Mouse (Mus musculus) heart, embryonic 12.5 days (tissue): ENCODE measurements around the gene Prr36. TPM values are rescaled to one million over a fixed set of nuclear protein-coding genes. Genes with fewer than 3 reads are reported as not detected.
A peak's percentile ranks its signal among the peaks of the same experiment; 100 is the strongest.

Source experiments
- ATAC-seq: fragments of 200-750 bp; cut with Nextera tagmentation; 2 replicates; pipeline ENCODE4 v1.8.0; 2017; ENCODE audit warnings: moderate TSS enrichment, moderate library complexity; ENCODE audit not compliant: insufficient number of reproducible peaks, low FRiP score
- H3K27ac ChIP-seq: fragments of 300-500 bp; sonication (generic); 2 replicates; pipeline ENCODE4 v1.5.1; 2016; ENCODE audit warnings: mild to moderate bottlenecking, moderate library complexity; ENCODE audit not compliant: poor library complexity, severe bottlenecking
- H3K27me3 ChIP-seq: fragments of 300-500 bp; sonication (generic); replicated peaks from 2 replicates; pipeline ENCODE4 v1.6.1; 2016; ENCODE audit warnings: mild to moderate bottlenecking, moderate library complexity
- H3K36me3 ChIP-seq: fragments of 300-500 bp; sonication (generic); 2 replicates; pipeline ENCODE4 v1.6.1; 2016; ENCODE audit warnings: mild to moderate bottlenecking, moderate library complexity
- H3K4me1 ChIP-seq: fragments of 300-500 bp; sonication (generic); replicated peaks from 2 replicates; pipeline ENCODE4 v1.6.1; 2016; ENCODE audit warnings: mild to moderate bottlenecking
- H3K4me2 ChIP-seq: fragments of 300-500 bp; sonication (generic); 2 replicates; pipeline ENCODE4 v1.6.1; 2016; ENCODE audit warnings: mild to moderate bottlenecking, moderate library complexity
- H3K4me3 ChIP-seq: fragments of 300-500 bp; sonication (generic); 2 replicates; pipeline ENCODE4 v1.5.1; 2016; ENCODE audit warnings: mild to moderate bottlenecking
- H3K9ac ChIP-seq: fragments of 300-500 bp; sonication (generic); 2 replicates; pipeline ENCODE4 v1.6.1; 2016; ENCODE audit warnings: mild to moderate bottlenecking, moderate library complexity
- H3K9me3 ChIP-seq: fragments of 300-500 bp; sonication (generic); replicated peaks from 2 replicates; pipeline ENCODE4 v1.6.1; 2016; ENCODE audit warnings: mild to moderate bottlenecking, moderate library complexity
- WGBS: fragments of 180-500 bp; shearing (Covaris S2); methylation state at CpG from one replicate; pipeline ENCODE4 v1.1.7; 2016; 5-methylcytosine and 5-hydroxymethylcytosine counted together
- polyA plus RNA-seq: library from polyadenylated mRNA; unstranded; fragments of >200 nt; fragmentation: Nextera tagmentation; extraction: Ambion mirVana; gene quantifications from 2 replicates; pipeline ENCODE4 v1.2.1, GENCODE M21; 2016

Prr36 gene
- polyA plus RNA-seq, 1 experiment from 2014 or later = 0.24 TPM

DNA sequence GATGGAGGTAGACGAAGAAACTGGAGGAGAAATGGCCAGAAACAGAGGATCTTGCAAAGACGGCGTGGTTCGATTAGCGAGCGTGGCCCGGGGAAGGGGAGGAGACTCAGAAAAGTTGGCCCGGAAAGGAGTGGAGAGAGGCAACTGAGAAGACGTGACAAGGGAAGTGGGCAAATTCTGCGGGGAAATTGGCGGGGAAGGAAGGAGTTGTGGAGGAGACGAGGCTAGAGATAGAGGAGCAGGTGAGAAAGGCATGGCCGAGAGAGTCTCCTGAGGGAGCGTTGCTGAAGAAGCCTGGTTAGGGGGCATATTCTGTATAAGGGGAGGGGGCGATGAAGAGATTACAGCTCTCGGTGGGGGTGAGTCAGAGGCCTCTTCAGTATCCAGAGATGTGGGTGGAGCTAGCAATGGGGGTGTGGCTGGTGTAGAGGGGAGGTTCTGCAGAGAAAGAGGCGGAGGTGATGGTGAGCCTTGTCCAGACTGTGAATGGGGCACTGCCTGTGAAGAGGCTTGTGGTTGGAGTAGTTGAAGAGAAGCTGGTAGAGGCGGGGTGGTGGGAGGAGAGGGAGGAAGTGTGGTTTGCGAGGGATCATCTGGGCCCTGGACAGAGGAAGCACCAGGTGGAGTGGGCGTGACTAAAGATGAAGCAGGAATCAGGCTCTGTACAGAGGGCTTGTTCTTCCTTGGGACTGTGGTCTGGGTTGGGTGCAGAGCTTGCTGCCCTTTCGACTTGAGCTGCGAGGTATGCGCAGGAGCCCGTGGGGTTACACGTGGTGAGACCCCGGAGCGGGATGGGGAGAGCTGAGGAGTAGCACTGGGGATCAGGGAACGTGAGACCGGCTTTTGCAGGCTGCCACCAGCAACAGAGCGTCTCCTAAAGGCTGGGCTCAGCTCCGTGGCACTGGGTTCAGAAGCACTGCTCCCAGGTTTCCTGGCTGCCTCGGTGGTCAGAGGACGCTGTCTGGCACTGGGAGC, 3.0 kb downstream of the Prr36 start:
- 0 out of 2 replicates have a peak overlapping the region, but pooled peaks have one; percentile 16 for H3K9ac ChIP-seq

DNA sequence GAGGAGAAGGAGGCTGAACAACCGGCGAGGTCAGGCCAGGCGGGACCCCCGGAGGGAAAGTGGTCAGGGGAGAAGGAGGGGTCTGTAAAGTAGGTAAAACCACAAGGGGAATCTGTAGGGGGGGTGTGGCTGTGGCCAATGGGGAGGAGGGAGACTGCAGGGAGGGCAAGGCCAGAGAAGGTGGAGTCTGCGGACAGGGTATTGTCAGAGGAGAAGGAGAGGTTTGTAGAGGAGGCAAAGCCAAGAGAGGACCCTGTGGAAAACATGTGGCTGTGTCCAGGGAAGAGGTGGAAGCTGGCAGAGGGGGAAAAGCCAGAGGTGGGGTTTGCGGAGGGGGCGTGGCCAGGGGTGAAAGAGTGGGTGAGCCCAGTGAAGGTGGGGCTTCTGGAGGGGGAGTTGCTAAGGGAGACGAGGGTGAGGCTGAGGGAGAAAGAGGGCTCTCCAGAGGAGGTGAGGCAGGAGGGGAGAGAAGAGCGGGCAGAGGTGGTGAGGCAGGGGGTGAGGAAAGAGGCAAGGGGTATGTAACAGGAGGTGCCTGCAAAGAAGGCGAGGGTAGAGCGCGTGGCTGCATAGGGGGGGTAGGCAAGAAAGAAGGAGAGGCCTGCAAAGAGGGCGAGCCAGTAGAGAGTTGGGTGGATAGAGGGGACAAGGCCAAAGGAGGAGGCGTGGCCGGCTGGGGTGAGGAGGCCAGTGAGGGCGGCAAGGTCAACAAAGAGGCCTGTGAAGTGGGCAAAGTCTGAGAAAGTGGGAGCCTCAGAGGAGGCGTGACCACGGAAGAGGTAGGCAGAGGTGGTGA, 3.9 kb downstream of the Prr36 start:
- peaks cover 5% of the 10 kb centered on the region; the same call in 1 of the 2 replicates for H3K9me3 ChIP-seq
- H3K9ac ChIP-seq = peak overlapping the region; percentile 46; the same call in 1 of the 2 replicates
- H3K4me3 ChIP-seq = peak overlapping the region; percentile 42
- no peaks in the 10 kb centered on the region for H3K36me3 ChIP-seq
- peak overlapping the region; percentile 80 for H3K4me2 ChIP-seq
- H3K27ac ChIP-seq = no peak overlapping the region
- peaks cover 77% of the 10 kb centered on the region for H3K27me3 ChIP-seq
- 4% methylated on average over 18 of the region's 18 CpGs for WGBS
- peaks cover 37% of the 10 kb centered on the region for H3K4me1 ChIP-seq
- peak; percentile 60 for ATAC-seq

More for the DNA sequence above, 3.0 kb downstream of the Prr36 start:
- peak; percentile 60 for ATAC-seq
- peaks cover 81% of the 10 kb centered on the region for H3K27me3 ChIP-seq
- H3K27ac ChIP-seq = no peak overlapping the region
- WGBS = 4% methylated on average over 33 of the region's 33 CpGs
- no peaks in the 10 kb centered on the region for H3K36me3 ChIP-seq
- peaks cover 4% of the 10 kb centered on the region; the same call in 1 of the 2 replicates for H3K9me3 ChIP-seq
- peak overlapping the region; percentile 42 for H3K4me3 ChIP-seq
- peak overlapping the region; percentile 80 for H3K4me2 ChIP-seq
- H3K4me1 ChIP-seq = peaks cover 37% of the 10 kb centered on the region

GRCm38 (mm10) chr8:4212809-4213209, 4.5 kb downstream of the Prr36 start:
- H3K4me1 ChIP-seq = peaks cover 37% of the 10 kb centered on the region
- peak overlapping the region; percentile 42 for H3K4me3 ChIP-seq
- H3K9me3 ChIP-seq = peaks cover 5% of the 10 kb centered on the region; the same call in 1 of the 2 replicates
- under 1% methylated on average over 25 of the region's 25 CpGs for WGBS
- H3K4me2 ChIP-seq = peak overlapping the region; percentile 80
- ATAC-seq = peak; percentile 24
- no peaks in the 10 kb centered on the region for H3K36me3 ChIP-seq
- peak overlapping the region; percentile 46; the same call in 1 of the 2 replicates for H3K9ac ChIP-seq
- H3K27ac ChIP-seq = no peak overlapping the region
- peaks cover 77% of the 10 kb centered on the region for H3K27me3 ChIP-seq

DNA sequence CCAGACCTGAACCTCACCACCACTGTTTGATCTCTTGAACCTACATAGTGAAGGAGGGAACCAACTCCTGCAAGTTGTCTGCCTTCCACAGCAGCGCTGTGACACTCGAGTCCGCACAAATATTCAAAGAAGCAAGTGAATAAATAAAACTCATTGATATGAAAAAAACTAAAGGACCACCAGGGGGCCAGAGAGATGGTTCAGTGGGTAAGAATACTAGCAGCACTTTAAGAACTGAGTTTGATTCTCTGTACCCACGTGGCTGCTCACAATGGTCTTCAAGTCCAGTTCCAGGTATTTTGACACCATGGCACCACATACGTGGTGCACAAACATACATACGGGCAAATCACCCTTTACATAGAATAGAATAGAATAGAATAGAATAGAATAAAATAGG, 6.2 kb downstream of the Prr36 start:
- Histone ChIP-seq H3K4me2 (no peak overlapping the region), H3K36me3 (no peaks in the 10 kb centered on the region), H3K4me1 (peaks cover 33% of the 10 kb centered on the region), H3K27ac (no peak overlapping the region), H3K4me3 (no peak overlapping the region), H3K9ac (no peak overlapping the region), H3K27me3 (peaks cover 77% of the 10 kb centered on the region), H3K9me3 (peaks cover 5% of the 10 kb centered on the region; the same call in 1 of the 2 replicates)
- ATAC-seq = no peak
- WGBS = 72% methylated on average over 6 of the region's 6 CpGs

DNA sequence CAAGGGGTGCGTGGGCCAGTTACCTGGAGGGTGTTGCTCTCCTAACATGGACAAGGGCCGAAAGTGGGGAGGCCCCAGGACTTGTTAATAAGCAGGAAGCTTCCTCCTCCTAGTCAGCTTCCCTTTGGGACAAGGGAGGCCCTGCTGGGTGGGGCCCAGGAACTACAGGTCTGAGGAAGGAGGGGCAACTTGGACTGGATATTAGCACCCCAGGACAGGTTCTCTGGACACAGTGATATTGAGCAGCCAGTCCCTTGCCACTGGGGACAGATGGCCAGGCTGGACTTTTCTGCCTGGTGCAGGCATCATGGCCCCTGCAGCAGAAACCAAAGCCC, 10.3 kb downstream of the Prr36 start:
- ATAC-seq = 0 out of 2 replicates have a peak, but pooled peaks have one; percentile 7
- no peaks in the 10 kb centered on the region for H3K36me3 ChIP-seq
- 0 out of 2 replicates have a peak overlapping the region, but pooled peaks have one; percentile 23 for H3K9ac ChIP-seq
- 49% methylated on average over 2 of the region's 2 CpGs for WGBS
- H3K4me1 ChIP-seq = peaks cover 18% of the 10 kb centered on the region
- peaks cover 79% of the 10 kb centered on the region for H3K27me3 ChIP-seq
- peaks cover 5% of the 10 kb centered on the region; the same call in 1 of the 2 replicates for H3K9me3 ChIP-seq
- peak overlapping the region; percentile 61 for H3K4me2 ChIP-seq
- no peak overlapping the region for H3K4me3 ChIP-seq
- H3K27ac ChIP-seq = no peak overlapping the region

DNA sequence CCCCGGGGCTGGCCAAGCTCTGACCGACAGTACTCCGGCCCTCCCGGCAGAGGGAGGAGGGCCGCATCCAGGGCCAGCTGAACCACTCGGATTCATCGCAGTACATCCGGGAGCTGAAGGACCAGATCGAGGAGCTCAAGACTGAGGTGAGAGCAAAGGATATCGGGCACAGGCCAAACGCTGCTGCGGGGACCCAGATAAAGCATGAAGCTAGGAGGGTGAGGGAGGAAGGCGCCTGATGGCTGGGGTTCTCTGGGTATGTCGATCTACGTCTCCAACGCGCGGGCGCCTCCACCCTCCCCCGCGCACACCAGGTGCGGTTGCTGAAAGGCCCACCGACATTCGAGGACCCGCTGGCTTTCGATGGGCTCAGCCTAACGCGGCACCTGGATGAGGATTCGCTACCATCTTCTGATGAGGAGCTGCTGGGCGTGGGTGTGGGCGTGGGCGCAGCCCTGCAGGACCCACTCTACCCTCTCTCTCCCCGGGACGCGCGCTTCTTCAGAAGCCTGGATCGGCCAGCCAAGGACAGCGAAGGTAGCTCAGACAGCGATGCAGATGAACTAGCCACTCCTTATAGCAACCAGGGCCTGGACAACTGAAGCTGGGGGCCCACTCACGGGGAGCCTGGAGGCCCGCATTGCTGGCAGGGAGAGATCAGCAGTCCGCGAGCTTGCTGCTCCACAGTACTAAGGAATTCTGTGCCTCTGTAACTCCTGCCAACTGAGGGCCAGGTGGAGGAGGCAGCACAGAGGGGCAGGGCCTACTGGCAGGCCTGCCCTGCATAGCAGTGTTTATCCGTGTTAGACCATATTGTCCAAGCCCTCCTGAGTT, 10.9 kb downstream of the Prr36 start:
- Histone ChIP-seq H3K9ac (peak overlapping the region; percentile 23), H3K4me2 (peak overlapping the region; percentile 61), H3K27ac (no peak overlapping the region), H3K36me3 (no peaks in the 10 kb centered on the region), H3K9me3 (peaks cover 5% of the 10 kb centered on the region; the same call in 1 of the 2 replicates), H3K4me3 (peak overlapping the region; percentile 29), H3K27me3 (peaks cover 73% of the 10 kb centered on the region), H3K4me1 (peaks cover 18% of the 10 kb centered on the region)
- 9% methylated on average over 44 of the region's 44 CpGs for WGBS
- ATAC-seq = 0 out of 2 replicates have a peak, but pooled peaks have one; percentile 20

GRCm38 (mm10) chr8:4205246-4206123, 11.8 kb downstream of the Prr36 start:
- Histone ChIP-seq H3K27me3 (peaks cover 65% of the 10 kb centered on the region), H3K4me3 (peak overlapping the region; percentile 29), H3K4me1 (peaks cover 18% of the 10 kb centered on the region), H3K9ac (0 out of 2 replicates have a peak overlapping the region, but pooled peaks have one; percentile 23), H3K9me3 (peaks cover 5% of the 10 kb centered on the region; the same call in 1 of the 2 replicates), H3K36me3 (no peaks in the 10 kb centered on the region), H3K27ac (no peak overlapping the region), H3K4me2 (peak overlapping the region; percentile 61)
- 10% methylated on average over 38 of the region's 38 CpGs for WGBS
- ATAC-seq = no peak

DNA sequence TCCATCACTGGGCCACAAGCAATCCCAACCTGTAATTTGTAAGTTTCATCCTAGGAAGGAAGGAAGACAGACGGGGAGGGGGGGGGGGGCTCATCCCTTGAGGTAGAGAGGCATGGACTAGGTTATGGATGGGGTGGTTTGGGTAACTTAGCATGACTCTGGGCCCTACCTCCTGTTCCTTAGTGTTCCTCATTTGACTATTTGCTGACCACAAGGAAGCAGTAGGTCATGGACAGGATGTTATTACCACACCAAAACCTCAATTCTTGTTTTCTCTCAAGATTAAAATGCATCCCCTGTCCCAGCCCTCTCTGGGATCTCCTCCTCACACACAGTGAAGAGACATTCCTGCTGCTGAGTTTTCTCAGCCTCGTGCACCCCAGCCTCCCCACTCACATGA, 15.9 kb downstream of the Prr36 start:
- Histone ChIP-seq H3K27ac (no peak overlapping the region), H3K36me3 (no peaks in the 10 kb centered on the region), H3K4me2 (no peak overlapping the region), H3K4me3 (no peak overlapping the region), H3K9ac (no peak overlapping the region), H3K9me3 (no peaks in the 10 kb centered on the region), H3K4me1 (peaks cover 11% of the 10 kb centered on the region), H3K27me3 (peaks cover 38% of the 10 kb centered on the region)
- 51% methylated on average over 2 of the region's 2 CpGs for WGBS
- ATAC-seq = no peak

DNA sequence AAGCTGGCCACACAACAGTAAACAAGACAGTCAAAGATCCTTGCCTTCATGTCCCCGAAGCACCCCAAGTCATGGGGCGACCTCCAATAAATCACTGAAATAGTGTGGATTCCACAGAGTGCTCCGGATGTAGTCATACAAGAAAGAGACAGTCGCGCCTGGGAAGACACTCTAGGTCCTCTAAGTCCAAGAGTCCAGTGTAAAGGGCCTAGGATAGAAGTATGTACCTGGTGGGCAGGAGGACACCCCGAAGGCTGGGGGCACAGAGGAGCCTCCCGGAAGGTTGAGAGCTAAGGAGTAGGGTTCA, 23.7 kb downstream of the Prr36 start:
- ATAC-seq = no peak
- H3K4me1 ChIP-seq = peaks cover 4% of the 10 kb centered on the region; the same call in 1 of the 2 replicates
- no peak overlapping the region for H3K9ac ChIP-seq
- H3K4me3 ChIP-seq = no peak overlapping the region
- no peaks in the 10 kb centered on the region for H3K9me3 ChIP-seq
- H3K4me2 ChIP-seq = peak overlapping the region; percentile 34; the same call in 1 of the 2 replicates
- 56% methylated on average over 7 of the region's 7 CpGs for WGBS
- H3K27me3 ChIP-seq = no peaks in the 10 kb centered on the region
- H3K36me3 ChIP-seq = no peaks in the 10 kb centered on the region
- no peak overlapping the region for H3K27ac ChIP-seq
